Mouse (Mus musculus) spleen, adult 2 months (tissue): Measurements from ENCODE around the gene Snd1. TPM values are rescaled to one million over a fixed set of nuclear protein-coding genes. Genes with fewer than 3 reads are reported as not detected.

ENCODE experiments used
- DNase-seq, 2 experiments: peaks; one replicate each; pipeline versions ENCODE4 v3.0.0 to v3.0.0-alpha.2; 2012 to 2021; ENCODE audit warnings: low spot score in 2 of 2, low read depth in 1 of 2
- H3K27ac ChIP-seq: fragments of 200-500 bp; 2 replicates; pipeline ENCODE4 v1.5.1; 2012; ENCODE audit warnings: low read length, inconsistent platforms; ENCODE audit not compliant: insufficient read depth
- H3K27me3 ChIP-seq: fragments of 200-500 bp; 2 replicates; pipeline ENCODE4 v1.6.1; 2012; ENCODE audit warnings: mild to moderate bottlenecking, moderate library complexity, low read length, inconsistent platforms; ENCODE audit not compliant: control insufficient read depth, insufficient read depth
- H3K36me3 ChIP-seq: fragments of 200-500 bp; 2 replicates; pipeline ENCODE4 v1.6.1; 2012; ENCODE audit warnings: mild to moderate bottlenecking, low read length, inconsistent platforms; ENCODE audit not compliant: control insufficient read depth, insufficient read depth
- H3K4me1 ChIP-seq: fragments of 200-500 bp; 2 replicates; pipeline ENCODE4 v1.6.1; 2011; ENCODE audit warnings: inconsistent platforms; ENCODE audit not compliant: control insufficient read depth, insufficient read depth, insufficient read length
- H3K4me3 ChIP-seq: fragments of 200-500 bp; 2 replicates; pipeline ENCODE4 v1.5.1; 2011; ENCODE audit warnings: mild to moderate bottlenecking, inconsistent platforms; ENCODE audit not compliant: insufficient read depth, insufficient read length; ENCODE audit errors: extremely low read depth
- CTCF ChIP-seq: fragments of 200-500 bp; IDR thresholded peaks from 2 replicates; pipeline ENCODE4 v1.5.1; 2011; ENCODE audit warnings: mild to moderate bottlenecking, inconsistent platforms; ENCODE audit not compliant: insufficient read depth, insufficient read length, insufficient replicate concordance; ENCODE audit errors: extremely low read depth
- POLR2A ChIP-seq: fragments of 200-500 bp; IDR thresholded peaks from 2 replicates; pipeline ENCODE4 v1.6.1; 2011; ENCODE audit warnings: low read depth, low read length, inconsistent platforms
- WGBS: fragments of 180-500 bp; shearing (Covaris S2); methylation state at CpG from one replicate; pipeline ENCODE4 v1.1.7; 2018; 5-methylcytosine and 5-hydroxymethylcytosine counted together
- polyA plus RNA-seq: library from polyadenylated mRNA; depleted of rRNA; stranded (reverse); fragments of >200 nt; gene quantifications from 2 replicates; pipeline ENCODE4 v1.2.3, GENCODE M21; 2012

Snd1 gene
- polyA plus RNA-seq, 1 experiment = 55.0 TPM

GRCm38 (mm10) chr6:28931234-28931633, 456.3 kb downstream of the Snd1 start:
- Histone ChIP-seq H3K27ac (no peak overlapping the region), H3K27me3 (no peaks in the 10 kb centered on the region; the same call in 1 of the 2 replicates), H3K36me3 (no peaks in the 10 kb centered on the region), H3K4me3 (no peak overlapping the region), H3K4me1 (no peaks in the 10 kb centered on the region)
- TF ChIP-seq POLR2A = no peak
- TF ChIP-seq CTCF = no peak
- whole genome bisulfite sequencing = 76% methylated on average over 9 of the region's 9 CpGs
- DNase-seq = no peak

GRCm38 (mm10) chr6:28931636-28932327, 456.8 kb downstream of the Snd1 start:
- Histone ChIP-seq H3K27ac (no peak overlapping the region), H3K36me3 (no peaks in the 10 kb centered on the region), H3K4me1 (no peaks in the 10 kb centered on the region), H3K4me3 (no peak overlapping the region), H3K27me3 (no peaks in the 10 kb centered on the region; the same call in 1 of the 2 replicates)
- no peak for DNase-seq
- TF ChIP-seq POLR2A (no peak), CTCF (no peak)
- WGBS = 10% methylated on average over 12 of the region's 13 CpGs

GRCm38 (mm10) chr6:28932328-28932937, 457.5 kb downstream of the Snd1 start:
- Histone ChIP-seq H3K27ac (no peak overlapping the region), H3K36me3 (no peaks in the 10 kb centered on the region), H3K4me1 (no peaks in the 10 kb centered on the region), H3K27me3 (no peaks in the 10 kb centered on the region; the same call in 1 of the 2 replicates), H3K4me3 (no peak overlapping the region)
- WGBS = 32% methylated on average over 19 of the region's 19 CpGs
- TF ChIP-seq POLR2A = no peak
- TF ChIP-seq CTCF = no peak
- no peak for DNase-seq

GRCm38 (mm10) chr6:28935736-28936135, 460.8 kb downstream of the Snd1 start:
- no peak for DNase-seq
- Histone ChIP-seq H3K36me3 (no peaks in the 10 kb centered on the region), H3K27me3 (no peaks in the 10 kb centered on the region; the same call in 1 of the 2 replicates), H3K4me3 (no peak overlapping the region), H3K4me1 (no peaks in the 10 kb centered on the region), H3K27ac (no peak overlapping the region)
- TF ChIP-seq CTCF (no peak), POLR2A (no peak)
- 90% methylated on average over 7 of the region's 7 CpGs for WGBS

- H3K27ac ChIP-seq = no peak overlapping the region
- no peaks in the 10 kb centered on the region for H3K27me3 ChIP-seq
- H3K4me1 ChIP-seq = no peaks in the 10 kb centered on the region
- 74% methylated on average over 9 of the region's 9 CpGs for WGBS
- TF ChIP-seq CTCF (no peak), POLR2A (no peak)
- H3K36me3 ChIP-seq = no peaks in the 10 kb centered on the region
- H3K4me3 ChIP-seq = no peak overlapping the region
- DNase-seq = no peak
These were observed 472.3 kb downstream of the Snd1 start for GRCm38 (mm10) chr6:28947254-28947653.

- WGBS = 17% methylated on average over 12 of the region's 12 CpGs
- TF ChIP-seq CTCF = peak; percentile 80; the same call in 1 of the 2 replicates
- no peak for TF ChIP-seq POLR2A
These were observed 474.3 kb downstream of the Snd1 start for GRCm38 (mm10) chr6:28949269-28949668.

GRCm38 (mm10) chr6:28955581-28955980, 480.6 kb downstream of the Snd1 start:
- DNase-seq = no peak
- no peaks in the 10 kb centered on the region for H3K4me1 ChIP-seq
- H3K4me3 ChIP-seq = no peak overlapping the region
- no peak for TF ChIP-seq POLR2A
- peak; percentile 49; the same call in 1 of the 2 replicates for TF ChIP-seq CTCF
- H3K36me3 ChIP-seq = no peaks in the 10 kb centered on the region
- WGBS = 28% methylated on average over 11 of the region's 11 CpGs
- H3K27ac ChIP-seq = no peak overlapping the region
- H3K27me3 ChIP-seq = no peaks in the 10 kb centered on the region

More at GRCm38 (mm10) chr6:28949269-28949668, 474.3 kb downstream of the Snd1 start:
- no peak overlapping the region for H3K27ac ChIP-seq
- no peak overlapping the region for H3K4me3 ChIP-seq
- DNase-seq = peak in 1 of 2 experiments; percentile 49
- H3K36me3 ChIP-seq = no peaks in the 10 kb centered on the region
- no peaks in the 10 kb centered on the region for H3K27me3 ChIP-seq
- H3K4me1 ChIP-seq = no peaks in the 10 kb centered on the region
